Mouse (Mus musculus) gastrocnemius, postnatal 10 days (tissue): ENCODE measurements around the gene Notum. TPM values are rescaled to one million over a fixed set of nuclear protein-coding genes. Genes with fewer than 3 reads are reported as not detected.

Source experiments
- DNase-seq: peaks from one replicate; pipeline ENCODE4 v3.0.0; 2021; ENCODE audit warnings: mixed read lengths
- long read RNA-seq, 2 experiments: library from polyadenylated mRNA; stranded (forward); transcript quantifications; one replicate each; pipeline ENCODE4 v2.0.0; 2021
- total RNA-seq, 2 experiments: library from RNA; stranded (reverse); gene quantifications; 2 replicates each; pipeline ENCODE4 v1.2.3; 2021

Notum gene
- total RNA-seq, result 1 to 10 TPM in 1 of 2 experiments, not detected in 1; 1.2 TPM
- long read RNA-seq, experiment 1, partial matches to known transcripts, result 0 of 3 reads
- long read RNA-seq, experiment 1, other reads (novel, unspliced or antisense), result 1 of 3 reads
- long read RNA-seq, experiment 2, result 0 reads

- DNase-seq, result no peak
These were observed at the start of gene Notum for GRCm38 (mm10) chr11:120661076-120661460. Gene Notum, minus strand, starts transcription at chr11:120661175.

- DNase-seq, result no peak
These were observed 49.7 kb upstream of the Notum start for GRCm38 (mm10) chr11:120710672-120711071.

- DNase-seq, result no peak
These were observed 48.6 kb upstream of the Notum start for GRCm38 (mm10) chr11:120709551-120709950.

GRCm38 (mm10) chr11:120707969-120708368 is 47.0 kb upstream of the Notum start:
- DNase-seq, result no peak

GRCm38 (mm10) chr11:120707225-120707624 is 46.2 kb upstream of the Notum start:
- DNase-seq, result no peak

- no peak for DNase-seq
These were observed 45.1 kb upstream of the Notum start for GRCm38 (mm10) chr11:120706120-120706519.

- no peak for DNase-seq
These were observed 43.7 kb upstream of the Notum start for GRCm38 (mm10) chr11:120704486-120705325.

- no peak for DNase-seq
These were observed 42.9 kb upstream of the Notum start for GRCm38 (mm10) chr11:120703696-120704454.

- DNase-seq, result peak; percentile 45
These were observed 36.8 kb upstream of the Notum start for GRCm38 (mm10) chr11:120697741-120698140.

- no peak for DNase-seq
These were observed 35.6 kb upstream of the Notum start for GRCm38 (mm10) chr11:120696568-120696967.

- no peak for DNase-seq
These were observed 34.7 kb upstream of the Notum start for GRCm38 (mm10) chr11:120695641-120696040.

- DNase-seq, result no peak
These were observed 34.2 kb upstream of the Notum start for GRCm38 (mm10) chr11:120695184-120695583.

- DNase-seq, result no peak
These were observed 32.5 kb upstream of the Notum start for GRCm38 (mm10) chr11:120693461-120693860.

GRCm38 (mm10) chr11:120692471-120693011 is 31.6 kb upstream of the Notum start:
- DNase-seq, result no peak

- no peak for DNase-seq
These were observed 28.4 kb upstream of the Notum start for GRCm38 (mm10) chr11:120689365-120689764.

- no peak for DNase-seq
These were observed 25.8 kb upstream of the Notum start for GRCm38 (mm10) chr11:120686650-120687272.

- DNase-seq, result no peak
These were observed 23.7 kb upstream of the Notum start for GRCm38 (mm10) chr11:120684660-120685059.

GRCm38 (mm10) chr11:120684086-120684485 is 23.1 kb upstream of the Notum start:
- DNase-seq, result no peak

- no peak for DNase-seq
These were observed 22.6 kb upstream of the Notum start for GRCm38 (mm10) chr11:120683536-120683935.

- no peak for DNase-seq
These were observed 21.7 kb upstream of the Notum start for GRCm38 (mm10) chr11:120682683-120683082.

GRCm38 (mm10) chr11:120679909-120680308 is 18.9 kb upstream of the Notum start:
- no peak for DNase-seq

- no peak for DNase-seq
These were observed 16.0 kb upstream of the Notum start for GRCm38 (mm10) chr11:120676951-120677350.
